Mouse (Mus musculus) kidney, adult 18-20 months (tissue): ENCODE measurements around the gene Sept7.
"Not testable (repeated sequence)": the region's sequence is repeated elsewhere in the genome, so short reads cannot be mapped to it uniquely, and the experiment has no call there.

Source experiments
- DNase-seq: peaks from one replicate; pipeline ENCODE4 v3.0.0; 2021

The Sept7 gene

DNA sequence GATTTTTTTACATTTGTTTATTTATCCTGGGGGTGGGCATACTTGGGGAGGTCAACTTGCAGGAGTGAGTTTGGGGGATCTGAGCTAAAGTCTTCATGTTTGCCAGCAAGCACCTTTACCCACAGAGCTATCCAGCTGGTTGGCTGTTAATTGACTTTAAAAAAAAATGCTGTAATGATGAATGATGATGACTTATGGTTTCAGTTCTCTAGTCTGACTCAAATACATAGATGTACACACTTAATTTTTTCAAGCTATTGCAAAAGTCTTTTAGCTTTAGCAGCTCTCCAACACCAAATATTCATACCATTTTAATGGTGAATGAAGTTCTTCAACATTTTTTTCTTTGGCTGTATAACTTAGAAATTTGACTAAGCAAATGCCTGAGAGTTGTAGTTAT lies 8.7 kb downstream of the Sept7 start:
- DNase-seq: no peak

DNA sequence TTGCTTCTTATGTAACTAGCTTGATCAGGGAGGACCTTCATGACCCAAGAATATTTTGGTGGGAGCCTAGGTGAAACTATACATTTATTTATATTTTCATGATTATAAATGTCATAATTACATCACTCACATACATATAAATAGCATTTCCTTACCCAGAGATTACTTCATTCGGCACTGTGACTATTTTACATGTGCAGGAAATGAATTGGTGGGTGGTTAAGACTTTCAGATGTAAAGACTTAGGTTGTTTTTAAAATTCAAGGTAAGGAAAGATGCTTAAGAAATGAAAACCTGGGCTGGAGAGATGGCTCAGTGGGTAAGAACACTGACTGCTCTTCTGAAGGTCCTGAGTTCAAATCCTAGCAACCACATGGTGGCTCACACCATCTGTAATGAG lies 9.8 kb downstream of the Sept7 start:
- no peak for DNase-seq

DNA sequence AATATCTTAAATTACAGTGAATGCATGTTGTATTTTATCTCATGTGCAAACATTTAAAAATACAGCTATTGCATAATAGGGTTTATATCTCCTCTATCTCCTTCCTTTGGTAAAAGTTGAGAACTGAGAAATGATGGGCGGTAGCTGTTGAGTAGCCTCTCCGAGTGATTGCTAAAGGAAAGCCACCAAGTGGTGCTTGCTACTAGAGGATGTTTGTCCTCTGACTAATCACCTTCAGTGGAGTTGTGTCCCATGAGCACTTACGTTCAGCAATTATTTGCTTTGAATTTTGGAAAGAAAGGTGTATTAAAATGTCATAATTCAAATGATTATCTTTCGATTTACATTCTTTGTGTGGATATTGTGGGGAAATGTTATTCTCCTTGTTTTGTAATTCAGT lies 13.6 kb downstream of the Sept7 start:
- no peak for DNase-seq

DNA sequence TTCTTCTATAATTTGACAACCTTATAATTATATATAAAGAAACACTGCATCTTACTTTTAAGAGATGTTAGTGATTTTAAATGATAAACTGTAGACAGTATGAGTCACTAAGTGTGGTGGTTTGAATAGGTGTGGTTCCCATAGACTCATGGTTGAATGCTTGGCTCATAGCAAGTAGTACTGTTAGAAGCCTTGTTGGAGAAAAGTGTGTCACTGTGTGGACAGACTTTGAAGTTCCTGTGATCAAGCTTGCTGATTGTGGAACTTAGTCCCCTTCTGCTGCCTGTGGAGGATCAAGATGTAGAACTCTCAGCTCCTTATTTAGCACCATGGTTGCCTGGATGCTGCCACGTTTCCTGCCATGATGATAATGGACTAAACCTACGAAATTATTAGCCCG lies 14.9 kb downstream of the Sept7 start:
- DNase-seq: no peak

DNA sequence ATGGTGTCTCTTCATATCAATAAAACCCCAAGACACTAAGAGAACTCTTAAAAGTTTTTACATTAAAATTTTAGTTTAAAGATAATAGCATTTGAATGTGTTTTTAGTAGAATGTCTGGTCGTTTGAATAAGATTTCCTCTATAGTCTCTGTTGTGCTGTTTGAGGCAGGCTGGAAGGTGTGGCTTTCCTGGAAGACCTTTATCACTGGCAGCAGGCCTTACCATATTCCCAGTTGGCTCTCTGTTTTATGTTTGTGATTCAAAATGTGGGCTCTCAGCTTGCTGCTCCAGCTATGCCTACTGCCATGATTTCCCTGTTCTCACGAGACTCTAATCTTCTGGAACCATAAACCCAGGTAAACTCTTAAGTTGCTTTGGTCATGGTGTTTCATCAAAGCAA lies 15.3 kb downstream of the Sept7 start:
- no peak for DNase-seq

DNA sequence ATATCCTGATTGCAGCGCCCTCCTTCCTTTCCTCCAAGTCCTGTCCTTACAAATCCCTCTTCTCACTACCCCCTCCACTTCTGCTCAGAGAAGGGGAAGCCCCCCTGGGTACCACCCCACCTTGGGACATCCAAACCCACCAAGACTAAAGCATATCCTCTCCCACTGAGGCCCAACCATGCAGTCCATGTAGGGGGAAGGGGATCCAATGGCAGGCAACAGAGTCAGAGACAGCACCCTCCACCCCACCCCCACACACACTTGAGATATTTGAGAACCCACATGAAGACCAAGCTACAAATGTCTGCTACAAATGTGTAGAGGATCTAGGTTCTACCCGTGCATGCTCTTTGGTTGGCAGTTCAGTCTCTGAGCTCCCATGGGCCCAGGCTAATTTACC lies 19.7 kb downstream of the Sept7 start:
- no peak for DNase-seq

DNA sequence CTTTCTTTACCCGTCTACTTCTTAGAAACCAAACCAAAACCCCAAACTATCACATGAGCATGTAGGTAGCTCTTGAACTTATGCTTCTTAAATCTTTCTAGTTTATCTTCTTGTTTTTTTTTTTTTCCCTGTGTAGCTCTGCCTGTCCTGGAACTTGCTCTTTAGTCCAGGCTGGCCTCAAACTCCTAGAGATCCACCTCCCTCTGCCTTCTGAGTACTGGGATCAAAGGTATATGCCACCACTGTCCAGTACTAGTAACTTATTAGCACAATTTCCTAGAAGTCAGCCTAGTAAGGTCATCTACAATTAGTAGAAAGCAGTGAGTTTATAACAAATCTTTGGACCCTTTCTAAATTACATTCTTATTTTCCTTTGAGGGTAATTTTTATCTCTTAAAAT lies 37.6 kb downstream of the Sept7 start:
- no peak for DNase-seq

DNA sequence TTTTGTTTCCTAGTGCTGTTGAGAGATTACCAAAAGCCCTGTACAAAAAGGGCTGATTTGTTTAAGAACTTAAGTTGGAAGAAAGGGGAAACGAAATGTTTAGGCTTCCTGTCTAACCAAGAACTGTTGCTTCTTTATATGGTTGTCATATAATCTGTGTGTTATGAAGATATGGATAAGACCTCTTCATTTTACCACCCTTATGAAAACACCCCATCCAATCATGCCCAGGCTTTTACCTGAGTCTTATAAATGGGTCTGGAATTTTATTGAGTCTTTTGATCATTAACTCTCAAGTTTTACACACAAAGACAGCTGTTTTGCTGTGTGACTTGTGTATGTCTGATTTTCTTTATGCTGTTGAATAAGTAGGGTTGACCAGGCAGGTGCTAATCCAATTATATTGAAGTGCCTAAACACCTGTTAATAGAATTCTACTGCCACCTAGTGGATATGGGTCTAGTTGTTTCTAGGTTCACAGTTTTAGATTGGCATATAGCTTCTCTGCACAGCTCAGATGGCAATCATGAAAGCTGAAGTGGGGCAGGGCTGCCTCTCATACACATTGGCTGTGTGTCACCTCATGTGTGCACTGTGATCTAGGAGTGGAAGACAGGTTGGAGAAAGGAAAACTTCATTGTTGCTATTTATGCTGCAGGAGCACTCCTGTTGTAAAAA lies 57.4 kb downstream of the Sept7 start:
- DNase-seq: peak; percentile 9

DNA sequence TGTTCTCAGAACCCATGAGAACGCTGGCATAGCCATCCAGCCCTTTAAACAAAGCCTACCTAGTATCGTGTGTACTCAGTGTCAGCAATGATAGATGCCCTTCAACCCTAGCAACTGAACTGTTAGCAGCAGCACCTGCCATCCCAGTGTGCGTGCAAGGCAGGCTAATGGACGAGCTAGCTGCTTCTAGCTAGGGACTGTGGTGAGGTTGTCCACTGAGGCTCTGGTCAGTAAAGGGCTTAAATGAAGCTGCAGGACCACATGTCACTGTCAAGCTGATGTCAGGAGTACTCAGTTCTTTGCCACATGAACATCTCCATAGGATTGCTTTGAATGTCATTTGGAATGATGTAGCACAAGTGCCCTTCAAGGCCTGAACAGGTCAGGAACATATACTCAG lies 62.1 kb downstream of the Sept7 start:
- no peak for DNase-seq

DNA sequence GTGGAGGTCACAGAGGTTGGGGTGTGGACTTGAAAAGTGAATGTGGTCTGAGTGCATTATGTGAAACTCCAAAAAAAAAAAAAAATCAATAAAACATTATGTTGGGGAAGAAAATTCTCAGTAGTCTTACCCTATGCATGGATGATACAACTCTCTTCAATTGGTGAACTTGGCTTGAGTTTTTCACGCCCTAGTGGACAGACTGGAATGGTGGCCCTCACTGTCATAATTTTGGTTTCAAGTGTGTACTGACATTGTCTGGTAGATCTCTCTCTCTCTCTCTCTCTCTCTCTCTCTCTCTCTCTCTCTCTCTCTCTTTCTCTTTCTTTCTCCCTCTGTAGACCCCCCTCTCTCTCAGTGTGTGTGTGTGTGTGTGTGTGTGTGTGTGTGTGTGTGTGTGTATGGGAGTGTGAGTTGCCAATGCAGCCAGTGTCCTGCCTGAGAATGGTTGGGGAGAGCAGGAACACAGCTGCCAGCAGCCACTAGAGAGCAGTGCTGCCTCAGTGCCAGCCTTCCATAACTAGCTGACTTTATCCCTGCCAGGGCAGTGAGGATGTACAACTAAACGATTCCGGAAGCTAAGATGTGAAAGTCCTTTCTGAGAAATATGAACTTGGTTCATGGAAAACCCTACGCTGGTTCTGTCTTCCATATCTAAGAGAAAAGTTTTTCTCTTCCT lies 65.7 kb downstream of the Sept7 start:
- peak; percentile 31 for DNase-seq

DNA sequence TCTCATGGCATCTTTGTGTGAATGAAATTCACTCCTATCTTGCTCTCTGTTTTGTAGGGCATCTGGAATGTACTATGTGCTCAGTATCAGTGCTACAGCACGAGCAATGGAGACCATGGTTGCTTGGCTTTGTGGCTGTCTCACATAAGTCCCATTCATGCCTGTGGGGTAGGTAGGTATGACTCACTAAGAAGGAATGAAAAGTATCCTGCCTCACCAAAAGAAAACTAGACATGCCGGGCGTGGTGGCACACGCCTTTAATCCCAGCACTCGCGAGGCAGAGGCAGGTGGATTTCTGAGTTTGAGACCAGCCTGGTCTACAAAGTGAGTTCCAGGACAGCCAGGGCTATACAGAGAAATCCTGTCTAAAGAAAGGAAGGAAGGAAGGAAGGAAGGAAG lies 67.4 kb downstream of the Sept7 start:
- DNase-seq: not testable (repeated sequence)

DNA sequence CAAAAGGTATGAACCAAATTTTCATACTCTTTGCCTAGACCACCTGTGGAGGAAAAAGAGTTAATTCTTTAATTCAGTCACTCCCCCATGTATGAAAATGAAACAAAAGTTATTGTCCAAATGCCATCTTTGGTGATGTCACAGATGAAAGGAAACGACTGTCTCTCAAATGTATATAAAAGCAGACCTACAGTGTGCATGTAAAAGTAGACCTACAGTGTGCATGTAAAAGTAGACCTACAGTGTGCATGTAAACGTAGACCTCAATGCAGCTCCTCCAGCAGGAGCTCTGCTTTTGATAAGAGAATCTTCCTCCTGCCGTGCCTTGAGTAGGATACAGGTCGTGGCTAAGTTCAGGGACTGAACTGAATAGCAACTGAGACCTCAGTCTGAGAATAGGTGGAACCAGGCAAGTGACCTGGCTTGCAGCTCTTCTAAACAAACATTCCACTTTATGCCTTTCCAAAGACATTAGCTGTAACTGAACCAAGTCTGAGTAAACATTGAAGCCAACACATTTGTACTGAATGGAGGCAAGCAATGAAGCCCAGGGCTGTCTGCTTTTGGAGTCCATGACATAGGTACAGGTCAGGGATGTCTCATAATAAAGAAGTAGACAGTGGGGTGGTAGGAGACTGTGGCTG lies 75.6 kb downstream of the Sept7 start:
- no peak for DNase-seq

DNA sequence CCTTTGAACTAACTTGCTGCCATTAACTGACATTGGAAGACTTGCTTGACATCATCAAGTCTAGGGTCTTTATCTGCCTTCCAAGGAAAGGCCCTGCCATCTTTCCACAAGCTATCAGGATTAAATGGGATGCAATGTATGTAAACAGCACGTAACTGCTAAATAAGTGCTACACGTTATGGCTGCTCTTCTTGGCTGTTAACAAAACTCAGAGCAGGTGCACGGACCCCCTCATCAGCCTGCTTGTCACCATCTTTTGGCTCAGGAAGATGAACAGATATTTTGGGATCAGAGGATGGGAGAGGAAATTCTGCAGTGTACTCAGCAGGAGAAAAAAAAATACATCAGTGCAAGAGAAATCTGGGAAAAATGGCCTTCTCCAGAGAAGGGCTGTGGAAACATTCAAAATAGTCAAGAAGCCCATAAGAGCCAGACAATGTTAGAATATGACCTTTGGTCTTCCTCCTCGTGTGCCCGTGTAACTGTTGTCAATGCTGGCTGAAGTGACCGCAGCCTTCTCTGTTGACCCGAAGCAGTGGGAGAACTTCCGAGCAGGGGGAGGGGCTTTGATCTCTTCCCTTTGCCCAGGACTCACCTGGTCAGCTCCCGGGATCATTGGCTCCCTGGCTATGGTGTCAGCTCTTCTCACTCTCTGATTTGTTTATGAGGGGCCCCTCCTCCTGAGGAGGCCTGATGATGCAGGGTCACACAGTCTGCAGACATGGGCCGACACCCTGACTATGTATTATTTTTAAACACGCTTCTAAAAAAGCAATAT lies 76.9 kb downstream of the Sept7 start:
- DNase-seq: no peak

DNA sequence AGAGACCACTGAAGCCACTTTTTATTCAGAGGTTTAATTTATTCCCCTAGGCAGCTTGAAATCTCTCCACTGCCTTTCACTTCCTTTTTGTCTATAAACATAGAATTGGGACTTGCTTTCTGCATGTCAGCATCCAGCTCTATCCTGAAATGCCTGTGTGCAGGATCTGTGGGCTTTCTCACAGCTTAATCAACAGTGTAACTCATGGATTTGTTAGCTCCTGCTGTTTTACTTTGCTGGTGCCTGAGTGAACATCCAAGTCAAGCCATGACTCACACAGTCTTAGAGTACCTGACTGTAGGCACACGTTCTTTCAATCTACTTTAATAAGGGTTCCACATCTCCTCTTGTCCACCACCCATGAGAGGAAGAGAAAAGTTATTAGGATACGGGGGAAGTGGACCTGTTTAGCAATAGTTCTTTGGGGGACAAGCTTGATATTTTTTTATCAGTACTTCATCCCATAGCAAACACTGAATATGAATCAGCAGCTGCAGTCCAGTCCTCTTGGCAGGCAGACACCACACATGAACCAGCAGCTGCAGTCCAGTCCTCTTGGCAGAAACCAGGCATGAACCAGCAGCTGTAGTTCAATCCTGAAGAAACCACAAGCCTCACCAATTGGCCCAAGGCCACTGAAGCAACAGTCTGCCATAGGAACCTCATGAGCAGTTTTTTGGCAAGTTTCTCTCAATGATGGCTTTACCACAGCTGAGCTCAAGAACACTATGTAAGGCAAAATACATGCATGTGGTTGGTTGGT lies 85.4 kb downstream of the Sept7 start:
- DNase-seq: no peak

DNA sequence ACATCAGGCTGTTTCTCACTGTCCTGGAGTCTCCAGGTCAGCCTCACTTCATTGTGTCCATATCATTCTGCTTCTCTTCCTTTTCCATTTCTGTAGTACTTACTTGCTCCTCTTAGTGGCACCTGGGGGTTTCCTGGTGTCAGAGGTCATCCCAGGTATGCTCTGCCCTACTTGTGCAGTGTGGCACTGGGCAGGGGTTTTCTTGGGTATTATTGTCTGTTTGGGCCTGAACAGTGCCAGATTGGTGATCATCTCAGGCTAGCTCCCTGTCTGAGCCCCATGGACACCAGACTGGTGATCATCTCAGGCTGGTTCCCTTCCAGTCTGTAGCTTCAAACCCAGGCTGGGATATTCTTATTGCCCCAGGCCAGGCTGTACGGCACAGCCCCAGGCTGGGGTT lies 88.2 kb downstream of the Sept7 start:
- DNase-seq: no peak

DNA sequence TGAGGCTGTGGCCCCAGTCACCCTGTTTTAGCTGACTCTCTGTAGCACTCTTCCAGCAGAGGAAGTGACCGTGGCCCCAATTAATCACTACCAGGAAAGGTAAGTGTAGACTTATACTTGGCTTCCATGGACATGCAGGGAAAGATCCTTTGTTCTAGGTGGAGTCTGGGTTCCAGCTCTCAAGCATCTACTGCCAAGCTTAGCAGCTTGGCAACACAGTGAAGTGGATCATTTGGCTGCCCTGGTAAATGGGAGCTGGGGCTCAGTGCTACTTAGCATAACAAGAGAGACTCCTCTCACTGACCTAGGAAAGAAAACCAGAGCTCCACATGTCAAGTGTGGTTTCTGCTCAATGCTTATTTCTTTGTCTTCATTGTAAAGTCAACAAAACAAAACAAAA lies 101.5 kb downstream of the Sept7 start:
- DNase-seq: no peak

DNA sequence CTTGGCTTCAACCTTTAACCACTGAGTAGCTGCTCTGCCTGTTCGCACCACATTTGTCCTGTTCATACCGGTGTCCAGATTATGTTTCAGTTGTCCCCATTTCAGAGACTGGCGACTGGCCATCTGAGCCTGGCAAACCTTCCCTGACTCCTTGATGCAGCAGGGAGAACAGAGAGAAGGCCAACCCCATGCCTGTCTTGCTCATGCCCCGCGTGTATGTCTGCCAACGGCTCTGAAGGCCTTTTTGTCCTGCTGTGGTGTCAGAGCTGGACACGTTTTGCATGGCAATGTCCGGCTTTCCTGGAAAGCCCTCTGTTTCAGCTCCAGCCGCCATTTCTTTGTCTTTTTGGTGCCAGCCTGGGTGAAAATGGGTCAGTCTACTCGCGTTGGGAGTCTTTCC lies 103.6 kb downstream of the Sept7 start:
- DNase-seq: no peak

DNA sequence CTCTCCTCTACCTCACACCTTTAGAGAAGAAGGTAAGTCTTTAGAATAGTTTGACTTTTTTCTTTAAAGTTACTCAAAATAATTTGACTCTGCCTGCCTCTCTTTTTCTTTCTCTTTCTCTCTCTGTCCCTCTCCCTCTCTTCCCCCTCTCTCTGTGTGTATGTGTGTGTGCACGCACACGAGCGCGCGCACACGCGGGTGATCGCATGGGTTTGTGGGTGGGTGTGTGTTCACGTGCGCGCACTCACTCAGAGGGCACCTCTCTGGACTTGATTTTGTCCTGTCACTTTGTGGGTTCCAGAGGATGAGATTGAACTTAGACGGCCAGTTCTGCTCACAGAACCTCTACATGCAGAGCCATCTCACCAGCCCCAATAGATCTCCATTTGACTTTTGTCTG lies 105.3 kb downstream of the Sept7 start:
- no peak for DNase-seq

DNA sequence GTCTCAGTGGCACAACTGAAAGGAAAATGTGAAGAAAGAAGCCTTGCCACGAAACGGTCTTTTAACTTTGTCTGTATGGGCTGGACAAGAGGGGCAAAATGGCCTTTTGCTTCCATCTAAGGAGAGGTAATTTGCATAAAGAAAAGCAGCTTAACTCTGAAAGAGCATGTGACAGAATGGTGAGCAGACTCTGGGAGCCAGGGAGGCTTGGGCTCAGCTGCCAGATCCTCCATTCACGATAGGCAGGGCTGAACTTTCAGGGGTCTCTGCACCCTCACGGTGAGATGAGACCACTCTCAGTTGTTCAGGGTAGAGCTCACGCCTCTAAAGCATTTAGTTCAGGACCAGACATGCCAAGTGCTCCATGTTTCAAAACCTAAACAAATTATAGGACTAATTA lies 105.8 kb downstream of the Sept7 start:
- no peak for DNase-seq
